ENCODE assay signal across 8 mouse cellular contexts in genomic region chr7:119895639-119896512, GRCm38 (mm10). TPM values are rescaled to one million over a fixed set of nuclear protein-coding genes. Genes with fewer than 3 reads are reported as not detected.
DNase-seq lines count a peak whose midpoint lies in the region; ATAC-seq lines count a peak whose summit lies in the region.

Lyrm1 (plus strand) TSS chr7:119895861.
Dcun1d3 (minus strand) TSS chr7:119896298.

- intact Hi-C loops in gastrocnemius, postnatal 14 days (cut with DNase I; ENCODE audit: low total_unique reads) = loop anchor here (5.0 kb wide), 1 partner anchor 1124 kb away; no protein-coding TSS in a partner anchor
- intact Hi-C loops in left cerebral cortex, postnatal 14 days (cut with DNase I) = no loop called here

- H3K27ac ChIP-seq in intestine, embryonic 14.5 days (ENCODE audit: low read depth) = peak within 1 kb of the TSS; percentile 96

- H3K4me3 ChIP-seq in intestine, embryonic 14.5 days (ENCODE audit: low read depth, low read length) = peak within 1 kb of the TSS; percentile 72

- no peaks in the 10 kb centered on the region for H3K9me3 ChIP-seq in intestine, embryonic 14.5 days (ENCODE audit: control insufficient read depth, low read length)

- peak within 1 kb of the TSS; percentile 81 for H3K9ac ChIP-seq in intestine, embryonic 14.5 days (ENCODE audit: low read length)

- under 1% methylated on average over 62 of the region's 63 CpGs for WGBS in intestine, embryonic 14.5 days

- ATAC-seq in intestine, embryonic 14.5 days (replicated peaks; ENCODE audit: low FRiP score, low TSS enrichment, low read depth) = peak; percentile 99

- H3K4me2 ChIP-seq in intestine, embryonic 14.5 days (ENCODE audit: low read length) = peak within 1 kb of the TSS; percentile 79

- peaks cover 16% of the 10 kb centered on the region; the same call in 1 of the 2 replicates for H3K4me1 ChIP-seq in intestine, embryonic 14.5 days (replicated peaks; ENCODE audit: control insufficient read depth, insufficient read depth, low read length)

- DNase-seq in adipocyte (ENCODE audit: low spot score) = peak; percentile 95
- peak; percentile 99 for DNase-seq in embryo, embryonic 10 days (ENCODE audit: low spot score)
- DNase-seq in gastrocnemius, postnatal 14 days = peak; percentile 99
- peak; percentile 97 for DNase-seq in intestine, embryonic 14.5 days (ENCODE audit: low spot score)
- peak; percentile 98 for DNase-seq in left cerebral cortex, postnatal 14 days (ENCODE audit: low spot score in 2 of 2)
- DNase-seq in mesoderm, embryonic 11.5 days (ENCODE audit: low read depth, low spot score) = peak; percentile 99
- peak; percentile 96 to 97 for DNase-seq in right cerebral cortex, postnatal 36 days (ENCODE audit: low spot score in 2 of 2)
- peak; percentile 98 for DNase-seq in yolk sac, embryonic 10.5 days (ENCODE audit: low spot score)

- no peaks in the 10 kb centered on the region for H3K27me3 ChIP-seq in intestine, embryonic 14.5 days (replicated peaks; ENCODE audit: control insufficient read depth, insufficient read depth, low read length)

- H3K36me3 ChIP-seq in intestine, embryonic 14.5 days (ENCODE audit: control insufficient read depth, insufficient read depth, low read length) = no peaks in the 10 kb centered on the region

RNA-seq across cellular contexts. Expression of gene Lyrm1, which starts in this region (rescaled TPM):
- 10 to 100 TPM; 10.4 to 11.1 TPM for total RNA-seq in gastrocnemius, postnatal 14 days (2021)
- 8.0 and 8.5 TPM in 2 replicates for polyA plus RNA-seq in intestine, embryonic 14.5 days (2014; fragmentation: Nextera tagmentation; extraction: Ambion mirVana)
- total RNA-seq in left cerebral cortex, postnatal 14 days (2021) = 10 to 100 TPM in 1 of 2 experiments, 1 to 10 TPM in 1; 8.9 to 11.7 TPM

RNA-seq across cellular contexts. Expression of gene Dcun1d3, which starts in this region (rescaled TPM):
- 10 to 100 TPM; 13.9 to 14.1 TPM for total RNA-seq in gastrocnemius, postnatal 14 days (2021)
- 5.7 and 6.2 TPM in 2 replicates for polyA plus RNA-seq in intestine, embryonic 14.5 days (2014; fragmentation: Nextera tagmentation; extraction: Ambion mirVana)
- 10 to 100 TPM; 24.6 to 26.6 TPM for total RNA-seq in left cerebral cortex, postnatal 14 days (2021)

Comparison
In these comparisons a context has a peak if more than half of its experiments do, and no peak if none do; other contexts are left out.
1. Peak in every context shown above with its lines: DNase-seq, ATAC-seq, H3K4me3 ChIP-seq and H3K27ac ChIP-seq.